Mouse (Mus musculus) intestine, postnatal 0 days (tissue): ENCODE results near the gene Trim3. TPM values are rescaled to one million over a fixed set of nuclear protein-coding genes. Genes with fewer than 3 reads are reported as not detected.

Experiments
- ATAC-seq: fragments of 200-750 bp; cut with Nextera tagmentation; 2 replicates; pipeline ENCODE4 v1.8.0; 2017; ENCODE audit warnings: mild to moderate bottlenecking, moderate TSS enrichment, moderate library complexity
- H3K27ac ChIP-seq: fragments of 300-500 bp; sonication (generic); 2 replicates; pipeline ENCODE4 v1.5.1; 2014; ENCODE audit warnings: mild to moderate bottlenecking, low read depth, low read length, moderate library complexity
- H3K27me3 ChIP-seq: fragments of 300-500 bp; sonication (generic); replicated peaks from 2 replicates; pipeline ENCODE4 v1.6.1; 2014; ENCODE audit warnings: low read length, mixed read lengths; ENCODE audit not compliant: control insufficient read depth, insufficient read depth
- H3K36me3 ChIP-seq: fragments of 300-500 bp; sonication (generic); 2 replicates; pipeline ENCODE4 v1.6.1; 2014; ENCODE audit warnings: mild to moderate bottlenecking, moderate library complexity; ENCODE audit not compliant: control insufficient read depth, insufficient read depth
- H3K4me1 ChIP-seq: fragments of 300-500 bp; sonication (generic); replicated peaks from 2 replicates; pipeline ENCODE4 v1.6.1; 2014; ENCODE audit warnings: antibody characterized with exemption, low read length, mixed read lengths; ENCODE audit not compliant: control insufficient read depth, insufficient read depth
- H3K4me2 ChIP-seq: fragments of 300-500 bp; sonication (generic); replicated peaks from 2 replicates; pipeline ENCODE4 v1.6.1; 2014; ENCODE audit warnings: low read depth, mild to moderate bottlenecking, moderate library complexity
- H3K4me3 ChIP-seq: fragments of 300-500 bp; sonication (generic); 2 replicates; pipeline ENCODE4 v1.5.1; 2014; ENCODE audit warnings: low read depth, low read length
- H3K9ac ChIP-seq: fragments of 300-500 bp; sonication (generic); 2 replicates; pipeline ENCODE4 v1.6.1; 2014; ENCODE audit warnings: mild to moderate bottlenecking, low read depth, low read length
- H3K9me3 ChIP-seq: fragments of 300-500 bp; sonication (generic); 2 replicates; pipeline ENCODE4 v1.6.1; 2016; ENCODE audit warnings: mixed run types; ENCODE audit not compliant: control insufficient read depth
- CTCF ChIP-seq: sonication (generic); IDR thresholded peaks from 2 replicates; pipeline ENCODE4 v1.5.1; 2016; ENCODE audit warnings: low read depth, mild to moderate bottlenecking, control low read depth, antibody characterized with exemption, moderate library complexity
- WGBS: fragments of 180-500 bp; shearing (Covaris S2); extraction: QIAGEN DNeasy Blood & Tissue Kit; methylation state at CpG from one replicate; pipeline ENCODE4 v1.1.7; 2014; 5-methylcytosine and 5-hydroxymethylcytosine counted together
- polyA plus RNA-seq: library from polyadenylated mRNA; unstranded; fragments of >200 nt; fragmentation: Nextera tagmentation; extraction: Ambion mirVana; gene quantifications from 2 replicates; pipeline ENCODE4 v1.2.1, GENCODE M21; 2015

Gene Trim3
- polyA plus RNA-seq, 1 experiment from 2014 or later = 7.4 TPM

- H3K27ac ChIP-seq = no peak overlapping the region
- 79% methylated on average over 9 of the region's 9 CpGs for WGBS
- H3K27me3 ChIP-seq = no peaks in the 10 kb centered on the region
- H3K9ac ChIP-seq = no peak overlapping the region
- no peak for TF ChIP-seq CTCF
- H3K36me3 ChIP-seq = peaks cover 7% of the 10 kb centered on the region; the same call in 1 of the 2 replicates
- no peak overlapping the region for H3K4me2 ChIP-seq
- no peaks in the 10 kb centered on the region for H3K9me3 ChIP-seq
- no peak for ATAC-seq
- no peak overlapping the region for H3K4me3 ChIP-seq
- H3K4me1 ChIP-seq = no peaks in the 10 kb centered on the region
These were observed 74.4 kb downstream of the Trim3 start for GRCm38 (mm10) chr7:105559016-105559415.

- no peak for ATAC-seq
- no peak overlapping the region for H3K4me2 ChIP-seq
- WGBS = 80% methylated on average over 11 of the region's 11 CpGs
These were observed 75.7 kb downstream of the Trim3 start for GRCm38 (mm10) chr7:105557671-105558070.

GRCm38 (mm10) chr7:105556406-105556805 is 77.0 kb downstream of the Trim3 start:
- Histone ChIP-seq H3K4me2 (no peak overlapping the region), H3K36me3 (peaks cover 7% of the 10 kb centered on the region; the same call in 1 of the 2 replicates), H3K4me1 (no peaks in the 10 kb centered on the region), H3K4me3 (no peak overlapping the region), H3K9ac (no peak overlapping the region), H3K9me3 (no peaks in the 10 kb centered on the region), H3K27ac (no peak overlapping the region), H3K27me3 (no peaks in the 10 kb centered on the region)
- ATAC-seq = no peak
- no peak for TF ChIP-seq CTCF
- 86% methylated on average over 8 of the region's 8 CpGs for WGBS

More at GRCm38 (mm10) chr7:105557671-105558070, 75.7 kb downstream of the Trim3 start:
- Histone ChIP-seq H3K27ac (no peak overlapping the region), H3K9me3 (no peaks in the 10 kb centered on the region), H3K4me1 (no peaks in the 10 kb centered on the region), H3K9ac (no peak overlapping the region), H3K27me3 (no peaks in the 10 kb centered on the region), H3K36me3 (peaks cover 7% of the 10 kb centered on the region; the same call in 1 of the 2 replicates), H3K4me3 (no peak overlapping the region)
- no peak for TF ChIP-seq CTCF

GRCm38 (mm10) chr7:105555571-105555970 is 77.8 kb downstream of the Trim3 start:
- Histone ChIP-seq H3K4me3 (no peak overlapping the region), H3K4me2 (no peak overlapping the region), H3K9ac (no peak overlapping the region), H3K9me3 (no peaks in the 10 kb centered on the region), H3K36me3 (peaks cover 7% of the 10 kb centered on the region; the same call in 1 of the 2 replicates), H3K27ac (no peak overlapping the region), H3K4me1 (no peaks in the 10 kb centered on the region), H3K27me3 (no peaks in the 10 kb centered on the region)
- 89% methylated on average over 10 of the region's 10 CpGs for WGBS
- ATAC-seq = no peak
- no peak for TF ChIP-seq CTCF

Other genes starting within 250 kb of the Trim3 start
- 30.5 and 36.9 TPM in 2 replicates for gene Fam160a2, start 233.5 kb downstream of the Trim3 start, polyA plus RNA-seq
- gene Cnga4, start 229.0 kb downstream of the Trim3 start, polyA plus RNA-seq = not detected in 2 replicates
- gene Cckbr, start 207.8 kb downstream of the Trim3 start, polyA plus RNA-seq = 0.09 and 0.17 TPM in 2 replicates
- 79.9 and 80.1 TPM in 2 replicates for gene Cavin3, start 151.3 kb downstream of the Trim3 start, polyA plus RNA-seq
- gene Smpd1, start 79.2 kb downstream of the Trim3 start, polyA plus RNA-seq = 22.4 and 25.4 TPM in 2 replicates
- gene Apbb1, start 51.9 kb downstream of the Trim3 start, polyA plus RNA-seq = 13.5 and 14.0 TPM in 2 replicates
- 0.68 and 1.1 TPM in 2 replicates for gene Hpx, start 33.4 kb downstream of the Trim3 start, polyA plus RNA-seq
- gene Timm10b, start 6.5 kb upstream of the Trim3 start, polyA plus RNA-seq = 177 and 181 TPM in 2 replicates
- gene Arfip2, start 6.8 kb upstream of the Trim3 start, polyA plus RNA-seq = 39.9 and 41.9 TPM in 2 replicates
- 28.3 and 46.4 TPM in 2 replicates for gene Gm45799, start 7.0 kb upstream of the Trim3 start, polyA plus RNA-seq
- 0.09 and 0.51 TPM in 2 replicates for gene Dnhd1, start 17.3 kb upstream of the Trim3 start, polyA plus RNA-seq
- 173 and 178 TPM in 2 replicates for gene Ilk, start 103.0 kb upstream of the Trim3 start, polyA plus RNA-seq
- gene Rrp8, start 103.8 kb upstream of the Trim3 start, polyA plus RNA-seq = 12.7 and 15.0 TPM in 2 replicates
- 164 and 168 TPM in 2 replicates for gene Taf10, start 110.8 kb upstream of the Trim3 start, polyA plus RNA-seq
- gene Tpp1, start 118.7 kb upstream of the Trim3 start, polyA plus RNA-seq = 176 and 184 TPM in 2 replicates
- gene Dchs1, start 154.1 kb upstream of the Trim3 start, polyA plus RNA-seq = 2.2 and 2.4 TPM in 2 replicates
- gene Mrpl17, start 177.5 kb upstream of the Trim3 start, polyA plus RNA-seq = 255 and 275 TPM in 2 replicates